Mouse (Mus musculus) layer of hippocampus, postnatal 14 days (tissue): ENCODE measurements around the gene Trak2. TPM values are rescaled to one million over a fixed set of nuclear protein-coding genes. Genes with fewer than 3 reads are reported as not detected.
"Not testable (repeated sequence)": the region's sequence is repeated elsewhere in the genome, so short reads cannot be mapped to it uniquely, and the experiment has no call there.

Source experiments
- DNase-seq, 2 experiments: peaks; one replicate each; pipeline ENCODE4 v3.0.0; 2021 to 2022; ENCODE audit warnings: low spot score in 2 of 2, mixed read lengths in 1 of 2
- total RNA-seq, 2 experiments: library from RNA; stranded (reverse); gene quantifications; 2 replicates each; pipeline ENCODE4 v1.2.3; 2021

Gene Trak2
- total RNA-seq, 2 experiments from 2014 or later: 201 to 209 TPM

- DNase-seq: not testable (repeated sequence)
Measured at GRCm38 (mm10) chr1:58890697-58891290, 82.4 kb downstream of the Trak2 start.

GRCm38 (mm10) chr1:58889826-58890546, 83.2 kb downstream of the Trak2 start:
- peak in 1 of 2 experiments; percentile 21 for DNase-seq

GRCm38 (mm10) chr1:58885646-58886045, 87.6 kb downstream of the Trak2 start:
- no peak for DNase-seq

GRCm38 (mm10) chr1:58883279-58883678, 90.0 kb downstream of the Trak2 start:
- DNase-seq: not testable (repeated sequence)

- DNase-seq: not testable (repeated sequence)
Measured at GRCm38 (mm10) chr1:58879291-58879690, 93.9 kb downstream of the Trak2 start.

GRCm38 (mm10) chr1:58876500-58876899, 96.7 kb downstream of the Trak2 start:
- DNase-seq: not testable (repeated sequence)

- DNase-seq: not testable (repeated sequence)
Measured at GRCm38 (mm10) chr1:58860586-58860985, 112.6 kb downstream of the Trak2 start.

- not testable (repeated sequence) for DNase-seq
Measured at GRCm38 (mm10) chr1:58859738-58860365, 113.4 kb downstream of the Trak2 start.

GRCm38 (mm10) chr1:58859131-58859530, 114.1 kb downstream of the Trak2 start:
- DNase-seq: not testable (repeated sequence)

GRCm38 (mm10) chr1:58856811-58857210, 116.4 kb downstream of the Trak2 start:
- not testable (repeated sequence) for DNase-seq

Other genes starting within 250 kb of the Trak2 start
- gene Casp8, start 178.1 kb downstream of the Trak2 start, total RNA-seq: 1 to 10 TPM; 3.3 to 3.8 TPM
- gene Stradb, start 92 bp upstream of the Trak2 start, total RNA-seq: 10 to 100 TPM; 49.3 to 60.8 TPM
- not detected for gene C2cd6, start 121.5 kb upstream of the Trak2 start, total RNA-seq
- gene Tmem237, start 147.0 kb upstream of the Trak2 start, total RNA-seq: 10 to 100 TPM; 28.3 to 29.5 TPM
- 1 to 10 TPM; 1.1 to 1.4 TPM for gene Mpp4, start 190.0 kb upstream of the Trak2 start, total RNA-seq